Mouse (Mus musculus): ENCODE measurements around the gene Slc24a3. TPM values are rescaled to one million over a fixed set of nuclear protein-coding genes. Genes with fewer than 3 reads are reported as not detected.

Slc24a3 gene
- 1.6 TPM for polyA plus RNA-seq (2015; fragmentation: Illumina TruSeq; extraction: RNeasy Lipid Tissue Mini Kit (QIAGEN cat#74804); ENCODE audit: insufficient read depth, low read depth, low replicate concordance)

DNA sequence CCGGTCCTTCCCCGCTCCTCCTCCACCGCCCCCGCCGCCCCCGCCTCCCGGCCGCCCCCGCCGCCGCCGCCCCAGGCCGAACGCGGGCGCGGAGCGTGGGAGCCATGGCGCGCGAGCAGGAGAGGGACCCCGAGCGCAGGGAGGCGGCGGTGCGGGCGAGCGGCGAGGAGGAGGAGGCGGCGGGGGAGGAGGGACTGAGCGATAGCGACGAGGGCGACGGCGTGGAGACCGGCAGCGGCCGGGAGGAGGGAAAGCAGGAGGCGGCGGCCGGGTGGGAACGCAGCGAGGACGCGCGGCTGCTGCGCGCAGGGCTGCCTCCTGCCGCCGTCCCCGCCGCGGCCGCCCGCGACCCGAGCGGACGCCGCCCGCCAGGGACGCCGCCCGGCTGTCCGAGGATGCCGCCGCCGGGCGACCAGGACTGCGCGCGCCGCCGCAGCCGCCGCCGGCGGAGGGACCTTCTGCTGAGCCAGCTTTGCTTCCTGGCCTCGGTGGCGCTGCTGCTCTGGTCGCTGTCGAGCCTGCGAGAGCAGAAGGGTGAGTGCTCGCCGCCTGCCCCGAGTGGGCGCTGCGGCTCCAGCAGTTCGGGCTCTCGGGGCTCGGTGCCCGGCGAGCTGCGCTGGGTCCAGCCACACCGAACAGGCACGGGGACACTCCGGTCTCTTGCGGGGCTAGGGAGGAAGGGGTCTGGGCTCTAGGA, at the start of gene Slc24a3:
TSS of gene Slc24a3 (plus strand) at position 91 of the 697 bp plus-strand sequence.

DNA sequence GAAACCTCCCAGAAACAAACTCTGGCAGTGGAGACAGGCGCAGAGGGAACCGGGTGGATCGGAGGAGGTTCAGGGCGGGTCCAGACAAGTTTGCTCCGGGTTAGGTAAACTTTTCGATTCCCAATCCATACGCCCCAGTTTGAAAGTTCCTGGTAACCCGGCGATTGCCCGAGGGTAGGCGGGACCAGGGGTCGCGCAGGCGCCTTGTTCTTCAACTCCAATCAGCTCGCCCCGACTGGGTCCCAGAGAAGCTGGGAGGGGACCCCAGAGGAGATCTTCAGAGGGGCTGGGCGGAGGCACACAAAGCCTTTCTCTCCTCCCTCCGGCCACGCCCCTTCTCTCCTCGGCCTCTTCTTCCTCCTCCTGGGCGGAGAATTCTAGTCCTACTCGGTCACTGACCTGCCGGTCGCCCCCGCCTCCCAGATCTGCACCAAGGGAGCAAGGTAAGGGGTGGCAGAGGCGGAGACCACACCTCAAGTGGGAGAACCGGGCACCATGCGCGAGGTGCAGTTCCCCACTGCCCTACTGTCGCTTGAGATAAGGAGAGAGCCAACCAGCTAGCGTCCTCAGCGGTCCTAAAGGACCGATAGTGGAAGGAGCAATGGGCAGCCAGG, 507.7 kb downstream of the Slc24a3 start, which contains the start of gene Rin2:
TSS of gene Rin2 (plus strand) at position 74 of the 614 bp plus-strand sequence.

